Mouse (Mus musculus): ENCODE data around the gene Cul9. TPM values are rescaled to one million over a fixed set of nuclear protein-coding genes. Genes with fewer than 3 reads are reported as not detected.

The Cul9 gene
- polyA plus RNA-seq, 2 experiments = 0.46 to 0.59 TPM

GRCm38 (mm10) chr17:46453970-46454411 lies 92.2 kb downstream of the Cul9 start:
- Histone ChIP-seq H3K9ac (replicated peaks) (no peak overlapping the region), H3K4me2 (ENCODE audit: low read depth) (peak overlapping the region; percentile 4; the same call in 1 of the 2 replicates), H3K27ac (no peak overlapping the region), H3K4me1 (replicated peaks; ENCODE audit: control insufficient read depth in 2 of 2, insufficient read depth in 2 of 2, low read length in 1 of 2) (peaks cover 0 to 5% of the 10 kb centered on the region in 2 experiments; a peak in 1 of 4 replicates), H3K9me3 (ENCODE audit: control insufficient read depth, low read length) (no peaks in the 10 kb centered on the region), H3K27me3 (ENCODE audit: control insufficient read depth, insufficient read depth, low read length) (peaks cover 43% of the 10 kb centered on the region), H3K4me3 (ENCODE audit: insufficient read depth in 1 of 2, low read depth in 2 of 2, low read length in 2 of 2) (no peak overlapping the region), H3K36me3 (replicated peaks; ENCODE audit: control insufficient read depth, insufficient read depth, low read depth) (no peaks in the 10 kb centered on the region)
- TF ChIP-seq CTCF (IDR thresholded peaks at IDR 0.05; ENCODE audit: low read depth) = no peak
- no peak for DNase-seq (ENCODE audit: low read depth in 3 of 3, low spot score in 3 of 3)
- 5% methylated on average over 26 of the region's 26 CpGs for WGBS (ENCODE audit: insufficient replicate concordance)
- ATAC-seq (ENCODE audit: insufficient read depth) = no peak

GRCm38 (mm10) chr17:46453302-46453948 lies 92.8 kb downstream of the Cul9 start:
- no peak overlapping the region for H3K9ac ChIP-seq (replicated peaks)
- H3K4me1 ChIP-seq (replicated peaks; ENCODE audit: control insufficient read depth in 2 of 2, insufficient read depth in 2 of 2, low read length in 1 of 2) = peaks cover 0 to 5% of the 10 kb centered on the region in 2 experiments; a peak in 1 of 4 replicates
- TF ChIP-seq CTCF (IDR thresholded peaks at IDR 0.05; ENCODE audit: low read depth) (no peak), EP300 (IDR thresholded peaks at IDR 0.05; ENCODE audit: low read depth) (no peak)
- ATAC-seq (ENCODE audit: insufficient read depth) (no peak), DNase-seq (ENCODE audit: low read depth in 3 of 3, low spot score in 3 of 3) (no peak)
- H3K9me3 ChIP-seq (ENCODE audit: control insufficient read depth, low read length) = no peaks in the 10 kb centered on the region
- WGBS (ENCODE audit: insufficient replicate concordance) = 6% methylated on average over 13 of the region's 13 CpGs
- H3K36me3 ChIP-seq (replicated peaks; ENCODE audit: control insufficient read depth, insufficient read depth, low read depth) = no peaks in the 10 kb centered on the region
- no peak overlapping the region for H3K4me2 ChIP-seq (ENCODE audit: low read depth)
- peaks cover 41% of the 10 kb centered on the region for H3K27me3 ChIP-seq (ENCODE audit: control insufficient read depth, insufficient read depth, low read length)
- no peak overlapping the region for H3K4me3 ChIP-seq (ENCODE audit: insufficient read depth in 1 of 2, low read depth in 2 of 2, low read length in 2 of 2)
- H3K27ac ChIP-seq = no peak overlapping the region

DNA sequence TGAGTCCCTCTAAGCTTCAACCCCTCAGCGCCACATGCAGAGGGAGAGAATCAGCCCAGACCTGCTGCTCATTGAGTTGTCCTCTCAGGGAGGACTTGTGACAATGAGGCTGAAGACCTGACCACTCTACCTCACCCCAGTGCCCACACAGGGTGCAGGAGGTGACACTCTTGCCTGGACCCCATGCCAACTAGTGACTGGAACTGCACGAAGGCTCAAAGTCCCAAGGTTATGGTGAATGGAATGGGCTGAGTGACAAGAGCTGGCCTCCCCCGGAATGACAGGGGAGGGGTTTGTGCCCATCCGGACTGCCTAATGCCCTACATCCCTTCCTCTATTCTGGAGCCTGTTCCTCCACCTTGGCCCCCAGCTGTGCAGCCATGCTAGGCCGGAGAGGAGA lies 93.5 kb downstream of the Cul9 start:
- Histone ChIP-seq H3K27ac (no peak overlapping the region), H3K27me3 (ENCODE audit: control insufficient read depth, insufficient read depth, low read length) (peaks cover 41% of the 10 kb centered on the region), H3K4me1 (replicated peaks; ENCODE audit: control insufficient read depth in 2 of 2, insufficient read depth in 2 of 2, low read length in 1 of 2) (0 out of 4 replicates have a peak, but pooled peaks cover 0 to 3% of the 10 kb centered on the region in 2 experiments), H3K36me3 (replicated peaks; ENCODE audit: control insufficient read depth, insufficient read depth, low read depth) (no peaks in the 10 kb centered on the region), H3K9ac (replicated peaks) (no peak overlapping the region), H3K9me3 (ENCODE audit: control insufficient read depth, low read length) (no peaks in the 10 kb centered on the region), H3K4me2 (ENCODE audit: low read depth) (no peak overlapping the region), H3K4me3 (ENCODE audit: insufficient read depth in 1 of 2, low read depth in 2 of 2, low read length in 2 of 2) (no peak overlapping the region)
- DNase-seq (ENCODE audit: low read depth in 3 of 3, low spot score in 3 of 3) = no peak
- ATAC-seq (ENCODE audit: insufficient read depth) = no peak
- TF ChIP-seq EP300 (IDR thresholded peaks at IDR 0.05; ENCODE audit: low read depth) = no peak
- TF ChIP-seq CTCF (IDR thresholded peaks at IDR 0.05; ENCODE audit: low read depth) = no peak
- 29% methylated on average over 5 of the region's 5 CpGs for WGBS (ENCODE audit: insufficient replicate concordance)

Small RNAs within 50 kb of the gene (microRNA-seq; reads per million reads assigned to microRNA genes)
- not detected for gene Mir6976

Other genes starting within 250 kb of the Cul9 start
- 0.02 and 0.13 TPM in 2 replicates for gene Dlk2, start 249.0 kb downstream of the Cul9 start, polyA plus RNA-seq (2012; rRNA removed)
- gene Dlk2, start 249.0 kb downstream of the Cul9 start, polyA plus RNA-seq (2014; fragmentation: Nextera tagmentation; extraction: Ambion mirVana) = not detected in 2 replicates
- gene Abcc10, start 218.0 kb downstream of the Cul9 start, polyA plus RNA-seq (2012; rRNA removed) = 1.7 TPM in 2 replicates
- 0.90 and 0.94 TPM in 2 replicates for gene Abcc10, start 218.0 kb downstream of the Cul9 start, polyA plus RNA-seq (2014; fragmentation: Nextera tagmentation; extraction: Ambion mirVana)
- gene Zfp318, start 162.7 kb downstream of the Cul9 start, polyA plus RNA-seq (2012; rRNA removed) = 1.1 and 2.1 TPM in 2 replicates
- 1.5 and 1.9 TPM in 2 replicates for gene Zfp318, start 162.7 kb downstream of the Cul9 start, polyA plus RNA-seq (2014; fragmentation: Nextera tagmentation; extraction: Ambion mirVana)
- gene Crip3, start 117.5 kb downstream of the Cul9 start, polyA plus RNA-seq (2012; rRNA removed) = 0.05 TPM in 1 of 2 replicates, not detected in the other
- not detected in 2 replicates for gene Crip3, start 117.5 kb downstream of the Cul9 start, polyA plus RNA-seq (2014; fragmentation: Nextera tagmentation; extraction: Ambion mirVana)
- gene Slc22a7, start 107.9 kb downstream of the Cul9 start, polyA plus RNA-seq (2012; rRNA removed) = 0.03 and 0.04 TPM in 2 replicates
- gene Slc22a7, start 107.9 kb downstream of the Cul9 start, polyA plus RNA-seq (2014; fragmentation: Nextera tagmentation; extraction: Ambion mirVana) = 0.09 TPM in 1 of 2 replicates, not detected in the other
- 0.02 and 0.04 TPM in 2 replicates for gene Ttbk1, start 58.7 kb downstream of the Cul9 start, polyA plus RNA-seq (2012; rRNA removed)
- not detected in 2 replicates for gene Ttbk1, start 58.7 kb downstream of the Cul9 start, polyA plus RNA-seq (2014; fragmentation: Nextera tagmentation; extraction: Ambion mirVana)
- gene Dnph1, start 49.7 kb downstream of the Cul9 start, polyA plus RNA-seq (2012; rRNA removed) = 12.0 and 14.0 TPM in 2 replicates
- 20.0 and 24.2 TPM in 2 replicates for gene Dnph1, start 49.7 kb downstream of the Cul9 start, polyA plus RNA-seq (2014; fragmentation: Nextera tagmentation; extraction: Ambion mirVana)
- gene Srf, start 9.8 kb upstream of the Cul9 start, polyA plus RNA-seq (2012; rRNA removed) = 16.0 and 22.0 TPM in 2 replicates
- 2.5 and 2.6 TPM in 2 replicates for gene Srf, start 9.8 kb upstream of the Cul9 start, polyA plus RNA-seq (2014; fragmentation: Nextera tagmentation; extraction: Ambion mirVana)
- gene Ptk7, start 83.1 kb upstream of the Cul9 start, polyA plus RNA-seq (2012; rRNA removed) = 3.6 and 3.7 TPM in 2 replicates
- gene Ptk7, start 83.1 kb upstream of the Cul9 start, polyA plus RNA-seq (2014; fragmentation: Nextera tagmentation; extraction: Ambion mirVana) = 3.0 and 3.4 TPM in 2 replicates
- gene Klc4, start 99.6 kb upstream of the Cul9 start, polyA plus RNA-seq (2012; rRNA removed) = 3.4 and 3.5 TPM in 2 replicates
- gene Klc4, start 99.6 kb upstream of the Cul9 start, polyA plus RNA-seq (2014; fragmentation: Nextera tagmentation; extraction: Ambion mirVana) = 5.2 and 5.5 TPM in 2 replicates
- 36.1 and 46.6 TPM in 2 replicates for gene Mrpl2, start 99.8 kb upstream of the Cul9 start, polyA plus RNA-seq (2012; rRNA removed)
- gene Mrpl2, start 99.8 kb upstream of the Cul9 start, polyA plus RNA-seq (2014; fragmentation: Nextera tagmentation; extraction: Ambion mirVana) = 84.6 and 91.0 TPM in 2 replicates
- 11.3 and 14.9 TPM in 2 replicates for gene Cul7, start 103.9 kb upstream of the Cul9 start, polyA plus RNA-seq (2012; rRNA removed)
- 7.1 and 8.3 TPM in 2 replicates for gene Cul7, start 103.9 kb upstream of the Cul9 start, polyA plus RNA-seq (2014; fragmentation: Nextera tagmentation; extraction: Ambion mirVana)
- 16.4 and 20.3 TPM in 2 replicates for gene Rrp36, start 128.0 kb upstream of the Cul9 start, polyA plus RNA-seq (2012; rRNA removed)
- gene Rrp36, start 128.0 kb upstream of the Cul9 start, polyA plus RNA-seq (2014; fragmentation: Nextera tagmentation; extraction: Ambion mirVana) = 11.4 and 14.0 TPM in 2 replicates
- 27.3 and 34.4 TPM in 2 replicates for gene Mea1, start 132.4 kb upstream of the Cul9 start, polyA plus RNA-seq (2012; rRNA removed)
- gene Mea1, start 132.4 kb upstream of the Cul9 start, polyA plus RNA-seq (2014; fragmentation: Nextera tagmentation; extraction: Ambion mirVana) = 61.7 and 62.4 TPM in 2 replicates
- gene Klhdc3, start 134.5 kb upstream of the Cul9 start, polyA plus RNA-seq (2012; rRNA removed) = 40.2 and 41.5 TPM in 2 replicates
- gene Klhdc3, start 134.5 kb upstream of the Cul9 start, polyA plus RNA-seq (2014; fragmentation: Nextera tagmentation; extraction: Ambion mirVana) = 46.3 and 49.4 TPM in 2 replicates
- gene Ppp2r5d, start 158.7 kb upstream of the Cul9 start, polyA plus RNA-seq (2012; rRNA removed) = 21.3 and 24.1 TPM in 2 replicates
- 23.6 and 24.4 TPM in 2 replicates for gene Ppp2r5d, start 158.7 kb upstream of the Cul9 start, polyA plus RNA-seq (2014; fragmentation: Nextera tagmentation; extraction: Ambion mirVana)
- gene Pex6, start 165.1 kb upstream of the Cul9 start, polyA plus RNA-seq (2012; rRNA removed) = 9.3 and 9.6 TPM in 2 replicates
- 5.3 and 7.1 TPM in 2 replicates for gene Pex6, start 165.1 kb upstream of the Cul9 start, polyA plus RNA-seq (2014; fragmentation: Nextera tagmentation; extraction: Ambion mirVana)
- gene Gnmt, start 182.8 kb upstream of the Cul9 start, polyA plus RNA-seq (2012; rRNA removed) = 15.7 and 18.3 TPM in 2 replicates
- gene Gnmt, start 182.8 kb upstream of the Cul9 start, polyA plus RNA-seq (2014; fragmentation: Nextera tagmentation; extraction: Ambion mirVana) = 30.8 and 31.2 TPM in 2 replicates
- gene Cnpy3, start 205.8 kb upstream of the Cul9 start, polyA plus RNA-seq (2012; rRNA removed) = 15.0 and 18.0 TPM in 2 replicates
- gene Cnpy3, start 205.8 kb upstream of the Cul9 start, polyA plus RNA-seq (2014; fragmentation: Nextera tagmentation; extraction: Ambion mirVana) = 17.7 and 20.7 TPM in 2 replicates
- gene Ptcra, start 217.3 kb upstream of the Cul9 start, polyA plus RNA-seq (2012; rRNA removed) = 0.04 TPM in 2 replicates
- gene Ptcra, start 217.3 kb upstream of the Cul9 start, polyA plus RNA-seq (2014; fragmentation: Nextera tagmentation; extraction: Ambion mirVana) = 0.10 and 0.18 TPM in 2 replicates
- gene 2310039H08Rik, start 226.2 kb upstream of the Cul9 start, polyA plus RNA-seq (2012; rRNA removed) = 36.7 and 37.2 TPM in 2 replicates
- gene 2310039H08Rik, start 226.2 kb upstream of the Cul9 start, polyA plus RNA-seq (2014; fragmentation: Nextera tagmentation; extraction: Ambion mirVana) = 62.7 and 63.3 TPM in 2 replicates
- 23.2 and 38.0 TPM in 2 replicates for gene Rpl7l1, start 236.3 kb upstream of the Cul9 start, polyA plus RNA-seq (2012; rRNA removed)
- gene Rpl7l1, start 236.3 kb upstream of the Cul9 start, polyA plus RNA-seq (2014; fragmentation: Nextera tagmentation; extraction: Ambion mirVana) = 65.5 and 75.3 TPM in 2 replicates